9 mouse cellular contexts compared by ENCODE assay signal in the genomic region with DNA sequence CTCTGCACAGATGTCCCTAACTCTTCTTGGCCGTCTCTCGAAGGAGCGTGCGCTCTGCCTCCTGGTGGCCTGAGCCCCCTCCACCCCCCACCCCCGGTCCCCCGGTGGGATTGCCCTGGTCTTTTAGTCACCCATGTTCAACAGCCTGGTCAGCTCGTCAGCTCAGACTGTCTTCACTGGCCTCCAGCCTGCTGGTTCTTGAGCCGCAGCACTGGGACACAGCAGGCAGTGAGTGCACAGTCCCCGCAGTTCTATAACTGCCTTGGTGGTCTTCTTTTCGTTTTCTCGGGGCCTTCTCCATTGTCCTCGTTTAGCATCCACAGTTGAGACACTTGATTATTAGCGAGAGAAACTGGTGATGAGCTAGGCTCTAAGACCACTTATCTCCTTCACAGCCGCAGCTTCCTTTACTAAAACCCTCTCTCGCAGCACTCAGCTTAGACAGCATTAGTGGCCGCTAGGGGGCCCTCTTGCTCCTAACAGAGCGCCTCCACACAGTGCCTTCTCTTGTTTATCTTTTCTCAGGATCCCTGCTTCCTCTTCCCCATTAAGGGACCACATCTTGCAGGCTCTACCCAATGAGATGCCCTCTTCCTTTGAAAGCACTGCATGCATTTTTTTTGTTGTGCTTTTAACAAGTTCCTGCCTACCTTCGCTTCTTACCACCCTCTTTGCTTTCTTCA. TPM values are rescaled to one million over a fixed set of nuclear protein-coding genes. Genes with fewer than 3 reads are reported as not detected.
DNase-seq lines count a peak whose midpoint lies in the region; ATAC-seq and TF ChIP-seq lines count a peak whose summit lies in the region.
"Had no signal": no experiment of that assay in that cellular context is flagged by ENCODE, and none has a peak within 500 bp of the region (broad histone marks: within the 10 kb centered on the region; RNA-seq: fewer than 3 reads in every experiment).

No protein-coding gene starts in this region.

- no peaks in the 10 kb centered on the region for H3K9me3 ChIP-seq in embryonic facial prominence, embryonic 12.5 days
- H3K9me3 ChIP-seq in heart, embryonic 10.5 days: no peaks in the 10 kb centered on the region
- no peaks in the 10 kb centered on the region for H3K9me3 ChIP-seq in liver, embryonic 11.5 days (ENCODE audit: control insufficient read depth, low read length)
- no peaks in the 10 kb centered on the region for H3K9me3 ChIP-seq in stomach, postnatal 0 days (ENCODE audit: control insufficient read depth, low read length)

- peaks cover 33% of the 10 kb centered on the region for H3K4me1 ChIP-seq in embryonic facial prominence, embryonic 12.5 days
- peaks cover 18% of the 10 kb centered on the region for H3K4me1 ChIP-seq in heart, embryonic 10.5 days
- H3K4me1 ChIP-seq in liver, embryonic 11.5 days (replicated peaks; ENCODE audit: control insufficient read depth, insufficient read depth, low read length): no peaks in the 10 kb centered on the region
- 0 out of 2 replicates have a peak, but pooled peaks cover 2% of the 10 kb centered on the region for H3K4me1 ChIP-seq in stomach, postnatal 0 days (replicated peaks; ENCODE audit: control insufficient read depth, insufficient read depth)

- H3K27me3 ChIP-seq in embryonic facial prominence, embryonic 12.5 days: no peaks in the 10 kb centered on the region
- H3K27me3 ChIP-seq in heart, embryonic 10.5 days (ENCODE audit: insufficient read depth, poor library complexity, severe bottlenecking): no peaks in the 10 kb centered on the region
- no peaks in the 10 kb centered on the region for H3K27me3 ChIP-seq in liver, embryonic 11.5 days (replicated peaks; ENCODE audit: control insufficient read depth, insufficient read depth, low read length)
- H3K27me3 ChIP-seq in stomach, postnatal 0 days (ENCODE audit: control insufficient read depth, insufficient read depth, low read length): no peaks in the 10 kb centered on the region

- TF ChIP-seq EP300 in stomach, postnatal 0 days (optimal IDR thresholded peaks at IDR 0.05): no peak

- 30% methylated on average over 18 of the region's 18 CpGs for WGBS in embryonic facial prominence, embryonic 12.5 days
- 28% methylated on average over 18 of the region's 18 CpGs for WGBS in heart, embryonic 10.5 days
- 35% methylated on average over 18 of the region's 18 CpGs for WGBS in liver, embryonic 11.5 days
- 36% methylated on average over 18 of the region's 18 CpGs for WGBS in stomach, postnatal 0 days

- peak; percentile 85 for TF ChIP-seq CTCF in stomach, postnatal 0 days (IDR thresholded peaks at IDR 0.05; ENCODE audit: low read depth)

- H3K4me3 ChIP-seq in embryonic facial prominence, embryonic 12.5 days: no peak overlapping the region
- H3K4me3 ChIP-seq in heart, embryonic 10.5 days: peak overlapping the region; percentile 27
- no peak overlapping the region for H3K4me3 ChIP-seq in liver, embryonic 11.5 days (ENCODE audit: low read depth, low read length)
- no peak overlapping the region for H3K4me3 ChIP-seq in stomach, postnatal 0 days (ENCODE audit: low read depth, low read length)

- DNase-seq in 416B (ENCODE audit: low read depth): peak; percentile 85
- DNase-seq in adrenal gland, postnatal 25 days: peak; percentile 83
- DNase-seq in heart, embryonic 10.5 days (ENCODE audit: low spot score): peak; percentile 84
- peak; percentile 64 for DNase-seq in kidney, adult 9 months
- DNase-seq in liver, embryonic 11.5 days (ENCODE audit: low spot score): peak; percentile 76
- peak; percentile 29 to 42 for DNase-seq in natural killer cell, adult 2 months (ENCODE audit: low spot score in 2 of 2)
- DNase-seq in stomach, postnatal 0 days (ENCODE audit: low spot score): peak; percentile 83

- H3K4me2 ChIP-seq in embryonic facial prominence, embryonic 12.5 days (replicated peaks): peak overlapping the region; percentile 16
- H3K4me2 ChIP-seq in liver, embryonic 11.5 days: no peak overlapping the region
- no peak overlapping the region for H3K4me2 ChIP-seq in stomach, postnatal 0 days (replicated peaks; ENCODE audit: low read depth)

- peak overlapping the region; percentile 8; the same call in 1 of the 2 replicates for H3K9ac ChIP-seq in embryonic facial prominence, embryonic 12.5 days
- no peak overlapping the region for H3K9ac ChIP-seq in liver, embryonic 11.5 days (ENCODE audit: low read depth, low read length)
- no peak overlapping the region for H3K9ac ChIP-seq in stomach, postnatal 0 days (ENCODE audit: low read length)

- peak; percentile 83 for ATAC-seq in embryonic facial prominence, embryonic 12.5 days (ENCODE audit: insufficient number of reproducible peaks, insufficient read depth, low FRiP score, low TSS enrichment)
- ATAC-seq in liver, embryonic 11.5 days (replicated peaks; ENCODE audit: low FRiP score): peak; percentile 77
- peak; percentile 83 for ATAC-seq in stomach, postnatal 0 days (ENCODE audit: low FRiP score, low TSS enrichment)

- H3K27ac ChIP-seq in embryonic facial prominence, embryonic 12.5 days: peak overlapping the region; percentile 17; the same call in 1 of the 2 replicates
- peak overlapping the region; percentile 63; the same call in 1 of the 2 replicates for H3K27ac ChIP-seq in heart, embryonic 10.5 days
- no peak overlapping the region for H3K27ac ChIP-seq in liver, embryonic 11.5 days (ENCODE audit: low read depth, low read length)
- no peak overlapping the region for H3K27ac ChIP-seq in stomach, postnatal 0 days (replicated peaks)

- H3K36me3 ChIP-seq in embryonic facial prominence, embryonic 12.5 days: no peaks in the 10 kb centered on the region
- H3K36me3 ChIP-seq in heart, embryonic 10.5 days: peaks cover 3% of the 10 kb centered on the region; the same call in 1 of the 2 replicates
- H3K36me3 ChIP-seq in liver, embryonic 11.5 days (ENCODE audit: control insufficient read depth, insufficient read depth, low read length): no peaks in the 10 kb centered on the region
- no peaks in the 10 kb centered on the region for H3K36me3 ChIP-seq in stomach, postnatal 0 days (ENCODE audit: control insufficient read depth, insufficient read depth, low read length)
- H3K36me3 ChIP-seq: G1E had no signal

RNA-seq across cellular contexts. Expression of gene Tsc22d1, which starts 52.0 kb away (rescaled TPM):
- 968 and 1,277 TPM in 2 replicates for total RNA-seq in adrenal gland, postnatal 25 days (2021)
- polyA plus RNA-seq in embryonic facial prominence, embryonic 12.5 days (2016; fragmentation: Nextera tagmentation; extraction: Ambion mirVana): 597 and 789 TPM in 2 replicates
- polyA plus RNA-seq in heart, embryonic 10.5 days (2016; fragmentation: Nextera tagmentation; extraction: Ambion mirVana): 371 and 402 TPM in 2 replicates
- 296 TPM in 2 replicates for polyA plus RNA-seq in liver, embryonic 11.5 days (2014; fragmentation: Nextera tagmentation; extraction: Ambion mirVana)
- 310 and 313 TPM in 2 replicates for polyA plus RNA-seq in stomach, postnatal 0 days (2015; fragmentation: Nextera tagmentation; extraction: Ambion mirVana)

Comparison
In these comparisons a context has a peak if more than half of its experiments do, and no peak if none do; other contexts are left out.
1. H3K27ac ChIP-seq: peak in embryonic facial prominence, embryonic 12.5 days (single experiment) and heart, embryonic 10.5 days (single experiment); none in liver, embryonic 11.5 days (single experiment) and stomach, postnatal 0 days (single experiment).
2. Peak in every context shown above with its lines, with median percentiles within 50 percentile points of each other: DNase-seq and ATAC-seq.